Mouse (Mus musculus): ENCODE data around the gene Ptch2.

Gene Ptch2

GRCm38 (mm10) chr4:117105127-117105526 is 9.3 kb downstream of the Ptch2 start:
- DNase-seq = no peak

GRCm38 (mm10) chr4:117107813-117108523 is 12.1 kb downstream of the Ptch2 start:
- DNase-seq = no peak

- DNase-seq = no peak
Observed at GRCm38 (mm10) chr4:117108524-117108849, 12.6 kb downstream of the Ptch2 start.

- DNase-seq = no peak
Observed at GRCm38 (mm10) chr4:117109330-117109729, 13.5 kb downstream of the Ptch2 start.

- DNase-seq = peak; percentile 20 to 51
Observed at GRCm38 (mm10) chr4:117110249-117110648, 14.4 kb downstream of the Ptch2 start.

- no peak for DNase-seq
Observed at GRCm38 (mm10) chr4:117110985-117111384, 15.1 kb downstream of the Ptch2 start.

GRCm38 (mm10) chr4:117113237-117113636 is 17.4 kb downstream of the Ptch2 start:
- no peak for DNase-seq

- DNase-seq = peak; percentile 42 to 67
Observed at GRCm38 (mm10) chr4:117115592-117115991, 19.7 kb downstream of the Ptch2 start.

GRCm38 (mm10) chr4:117117931-117118330 is 22.1 kb downstream of the Ptch2 start:
- DNase-seq = no peak

GRCm38 (mm10) chr4:117119636-117120035 is 23.8 kb downstream of the Ptch2 start:
- no peak for DNase-seq

- no peak for DNase-seq
Observed at GRCm38 (mm10) chr4:117120052-117120444, 24.2 kb downstream of the Ptch2 start.

- peak; percentile 88 to 90 for DNase-seq
Observed at GRCm38 (mm10) chr4:117120445-117121414, 24.9 kb downstream of the Ptch2 start.

- DNase-seq = no peak
Observed at GRCm38 (mm10) chr4:117122209-117122608, 26.3 kb downstream of the Ptch2 start.

GRCm38 (mm10) chr4:117123546-117124217 is 27.8 kb downstream of the Ptch2 start:
- no peak for DNase-seq

- DNase-seq = no peak
Observed at GRCm38 (mm10) chr4:117124218-117124517, 28.3 kb downstream of the Ptch2 start.

GRCm38 (mm10) chr4:117124518-117125347 is 28.9 kb downstream of the Ptch2 start:
- DNase-seq = peak; percentile 70 to 79

GRCm38 (mm10) chr4:117125348-117125909 is 29.6 kb downstream of the Ptch2 start, which contains the start of gene Btbd19:
Gene Btbd19, minus strand, starts transcription at chr4:117125725.
- DNase-seq = peak in 1 of 2 experiments; percentile 35

GRCm38 (mm10) chr4:117125910-117126674 is 30.2 kb downstream of the Ptch2 start:
- DNase-seq = peak; percentile 71 to 77

GRCm38 (mm10) chr4:117126675-117127290 is 30.9 kb downstream of the Ptch2 start, which contains the start of gene Tctex1d4:
Gene Tctex1d4, plus strand, starts transcription at chr4:117126794.
- no peak for DNase-seq

- no peak for DNase-seq
Observed at GRCm38 (mm10) chr4:117127991-117128686, 32.3 kb downstream of the Ptch2 start.
